Mouse (Mus musculus): ENCODE results near the gene Wipi1. TPM values are rescaled to one million over a fixed set of nuclear protein-coding genes. Genes with fewer than 3 reads are reported as not detected.

Gene Wipi1
- polyA plus RNA-seq, 1 experiment from 2014 or later = 64.6 TPM

GRCm38 (mm10) chr11:109547652-109548051 is 64.1 kb downstream of the Wipi1 start:
- Histone ChIP-seq H3K9me3 (no peaks in the 10 kb centered on the region), H3K9ac (no peak overlapping the region), H3K4me3 (no peak overlapping the region), H3K4me1 (peaks cover 21% of the 10 kb centered on the region), H3K27ac (no peak overlapping the region), H3K27me3 (no peaks in the 10 kb centered on the region), H3K4me2 (no peak overlapping the region), H3K36me3 (no peaks in the 10 kb centered on the region)
- no peak for ATAC-seq (ENCODE audit: insufficient number of reproducible peaks, low FRiP score, low TSS enrichment, low read depth)
- WGBS = 100% methylated on average over 1 of the region's 1 CpGs

- WGBS = 67% methylated on average over 16 of the region's 16 CpGs
- no peak overlapping the region for H3K27ac ChIP-seq
- no peaks in the 10 kb centered on the region for H3K9me3 ChIP-seq
- H3K4me1 ChIP-seq = peaks cover 21% of the 10 kb centered on the region
- ATAC-seq (ENCODE audit: insufficient number of reproducible peaks, low FRiP score, low TSS enrichment, low read depth) = no peak
- no peak overlapping the region for H3K9ac ChIP-seq
- H3K36me3 ChIP-seq = no peaks in the 10 kb centered on the region
- no peak overlapping the region for H3K4me2 ChIP-seq
- H3K4me3 ChIP-seq = no peak overlapping the region
- no peaks in the 10 kb centered on the region for H3K27me3 ChIP-seq
Measured at GRCm38 (mm10) chr11:109546305-109547001, 65.3 kb downstream of the Wipi1 start.

GRCm38 (mm10) chr11:109545700-109546143 is 66.0 kb downstream of the Wipi1 start:
- Histone ChIP-seq H3K4me3 (no peak overlapping the region), H3K27me3 (no peaks in the 10 kb centered on the region), H3K9ac (no peak overlapping the region), H3K27ac (no peak overlapping the region), H3K36me3 (no peaks in the 10 kb centered on the region), H3K4me1 (peaks cover 21% of the 10 kb centered on the region), H3K4me2 (no peak overlapping the region), H3K9me3 (no peaks in the 10 kb centered on the region)
- ATAC-seq (ENCODE audit: insufficient number of reproducible peaks, low FRiP score, low TSS enrichment, low read depth) = no peak
- WGBS = 41% methylated on average over 12 of the region's 12 CpGs

GRCm38 (mm10) chr11:109545265-109545664 is 66.5 kb downstream of the Wipi1 start:
- 56% methylated on average over 7 of the region's 7 CpGs for WGBS
- ATAC-seq (ENCODE audit: insufficient number of reproducible peaks, low FRiP score, low TSS enrichment, low read depth) = no peak
- H3K9me3 ChIP-seq = no peaks in the 10 kb centered on the region

GRCm38 (mm10) chr11:109544432-109544831 is 67.3 kb downstream of the Wipi1 start:
- no peak overlapping the region for H3K9ac ChIP-seq
- H3K27ac ChIP-seq = no peak overlapping the region
- WGBS = 20% methylated on average over 7 of the region's 7 CpGs

More at GRCm38 (mm10) chr11:109545265-109545664, 66.5 kb downstream of the Wipi1 start:
- Histone ChIP-seq H3K36me3 (no peaks in the 10 kb centered on the region), H3K9ac (no peak overlapping the region), H3K4me3 (no peak overlapping the region), H3K4me1 (peaks cover 21% of the 10 kb centered on the region), H3K27me3 (no peaks in the 10 kb centered on the region), H3K4me2 (no peak overlapping the region), H3K27ac (no peak overlapping the region)

GRCm38 (mm10) chr11:109543466-109543865 is 68.3 kb downstream of the Wipi1 start:
- H3K27ac ChIP-seq = no peak overlapping the region
- no peaks in the 10 kb centered on the region for H3K36me3 ChIP-seq
- H3K4me1 ChIP-seq = peaks cover 25% of the 10 kb centered on the region
- no peaks in the 10 kb centered on the region for H3K27me3 ChIP-seq
- ATAC-seq (ENCODE audit: insufficient number of reproducible peaks, low FRiP score, low TSS enrichment, low read depth) = no peak
- no peak overlapping the region for H3K4me3 ChIP-seq
- no peaks in the 10 kb centered on the region for H3K9me3 ChIP-seq
- no peak overlapping the region for H3K4me2 ChIP-seq
- no peak overlapping the region for H3K9ac ChIP-seq
- WGBS = 87% methylated on average over 9 of the region's 9 CpGs

More at GRCm38 (mm10) chr11:109544432-109544831, 67.3 kb downstream of the Wipi1 start:
- Histone ChIP-seq H3K9me3 (no peaks in the 10 kb centered on the region), H3K4me1 (peaks cover 21% of the 10 kb centered on the region), H3K4me3 (no peak overlapping the region), H3K4me2 (no peak overlapping the region), H3K36me3 (no peaks in the 10 kb centered on the region), H3K27me3 (no peaks in the 10 kb centered on the region)
- no peak for ATAC-seq (ENCODE audit: insufficient number of reproducible peaks, low FRiP score, low TSS enrichment, low read depth)

GRCm38 (mm10) chr11:109539290-109539689 is 72.5 kb downstream of the Wipi1 start:
- Histone ChIP-seq H3K9me3 (no peaks in the 10 kb centered on the region), H3K4me1 (peaks cover 8% of the 10 kb centered on the region), H3K9ac (no peak overlapping the region), H3K4me3 (no peak overlapping the region), H3K36me3 (no peaks in the 10 kb centered on the region), H3K27me3 (no peaks in the 10 kb centered on the region), H3K27ac (no peak overlapping the region), H3K4me2 (no peak overlapping the region)
- ATAC-seq (ENCODE audit: insufficient number of reproducible peaks, low FRiP score, low TSS enrichment, low read depth) = no peak
- WGBS = 45% methylated on average over 6 of the region's 6 CpGs

GRCm38 (mm10) chr11:109536939-109537338 is 74.8 kb downstream of the Wipi1 start:
- H3K36me3 ChIP-seq = no peaks in the 10 kb centered on the region
- no peak for ATAC-seq (ENCODE audit: insufficient number of reproducible peaks, low FRiP score, low TSS enrichment, low read depth)
- no peak overlapping the region for H3K9ac ChIP-seq
- H3K4me1 ChIP-seq = peaks cover 4% of the 10 kb centered on the region
- H3K4me3 ChIP-seq = no peak overlapping the region
- 65% methylated on average over 5 of the region's 5 CpGs for WGBS
- no peaks in the 10 kb centered on the region for H3K27me3 ChIP-seq
- H3K27ac ChIP-seq = no peak overlapping the region
- H3K9me3 ChIP-seq = no peaks in the 10 kb centered on the region
- no peak overlapping the region for H3K4me2 ChIP-seq

- no peaks in the 10 kb centered on the region for H3K9me3 ChIP-seq
- H3K4me1 ChIP-seq = peaks cover 4% of the 10 kb centered on the region
- no peaks in the 10 kb centered on the region for H3K27me3 ChIP-seq
- H3K36me3 ChIP-seq = no peaks in the 10 kb centered on the region
- no peak overlapping the region for H3K27ac ChIP-seq
- H3K4me3 ChIP-seq = no peak overlapping the region
- H3K9ac ChIP-seq = no peak overlapping the region
- no peak overlapping the region for H3K4me2 ChIP-seq
- 83% methylated on average over 6 of the region's 6 CpGs for WGBS
- no peak for ATAC-seq (ENCODE audit: insufficient number of reproducible peaks, low FRiP score, low TSS enrichment, low read depth)
Measured at GRCm38 (mm10) chr11:109535966-109536365, 75.8 kb downstream of the Wipi1 start.

GRCm38 (mm10) chr11:109530030-109530429 is 81.7 kb downstream of the Wipi1 start:
- no peak overlapping the region for H3K4me2 ChIP-seq
- 85% methylated on average over 4 of the region's 4 CpGs for WGBS
- H3K4me3 ChIP-seq = no peak overlapping the region
- no peak for ATAC-seq (ENCODE audit: insufficient number of reproducible peaks, low FRiP score, low TSS enrichment, low read depth)
- H3K9me3 ChIP-seq = no peaks in the 10 kb centered on the region
- no peak overlapping the region for H3K27ac ChIP-seq
- H3K36me3 ChIP-seq = no peaks in the 10 kb centered on the region
- H3K4me1 ChIP-seq = no peaks in the 10 kb centered on the region
- H3K9ac ChIP-seq = no peak overlapping the region
- no peaks in the 10 kb centered on the region for H3K27me3 ChIP-seq

- Histone ChIP-seq H3K9ac (no peak overlapping the region), H3K9me3 (no peaks in the 10 kb centered on the region), H3K27ac (no peak overlapping the region), H3K4me3 (no peak overlapping the region), H3K27me3 (no peaks in the 10 kb centered on the region), H3K4me1 (no peaks in the 10 kb centered on the region), H3K4me2 (no peak overlapping the region), H3K36me3 (no peaks in the 10 kb centered on the region)
- ATAC-seq (ENCODE audit: insufficient number of reproducible peaks, low FRiP score, low TSS enrichment, low read depth) = no peak
- 80% methylated on average over 4 of the region's 4 CpGs for WGBS
Measured at GRCm38 (mm10) chr11:109525571-109525970, 86.2 kb downstream of the Wipi1 start.

- H3K4me1 ChIP-seq = no peaks in the 10 kb centered on the region
- no peaks in the 10 kb centered on the region for H3K27me3 ChIP-seq
- WGBS = 72% methylated on average over 5 of the region's 5 CpGs
Measured at GRCm38 (mm10) chr11:109524869-109525268, 86.9 kb downstream of the Wipi1 start.

More at GRCm38 (mm10) chr11:109524869-109525268, 86.9 kb downstream of the Wipi1 start:
- ATAC-seq (ENCODE audit: insufficient number of reproducible peaks, low FRiP score, low TSS enrichment, low read depth) = no peak
- Histone ChIP-seq H3K27ac (no peak overlapping the region), H3K4me3 (no peak overlapping the region), H3K9me3 (no peaks in the 10 kb centered on the region), H3K9ac (no peak overlapping the region), H3K36me3 (no peaks in the 10 kb centered on the region), H3K4me2 (no peak overlapping the region)
